Mouse (Mus musculus) Muller cell, postnatal 12 days (primary cell): ENCODE measurements around the gene Pdia3.
"Not testable (repeated sequence)": the region's sequence is repeated elsewhere in the genome, so short reads cannot be mapped to it uniquely, and the experiment has no call there.

Experiments used
- DNase-seq: peaks from one replicate; pipeline ENCODE4 v3.0.0-alpha.2; 2015; ENCODE audit errors: inconsistent ontology term

The Pdia3 gene

GRCm38 (mm10) chr2:121475306-121475705 is 61.7 kb downstream of the Pdia3 start:
- DNase-seq, result not testable (repeated sequence)

GRCm38 (mm10) chr2:121477491-121478266 is 64.1 kb downstream of the Pdia3 start:
- DNase-seq, result no peak

- no peak for DNase-seq
These were observed 66.9 kb downstream of the Pdia3 start for GRCm38 (mm10) chr2:121480498-121480897.

- not testable (repeated sequence) for DNase-seq
These were observed 67.3 kb downstream of the Pdia3 start for GRCm38 (mm10) chr2:121480916-121481315.

GRCm38 (mm10) chr2:121483576-121483975 is 70.0 kb downstream of the Pdia3 start:
- DNase-seq, result no peak

- not testable (repeated sequence) for DNase-seq
These were observed 70.8 kb downstream of the Pdia3 start for GRCm38 (mm10) chr2:121484403-121484802.
